Mouse (Mus musculus) adipose tissue, adult 10 weeks (tissue): ENCODE results near the gene Cd63. TPM values are rescaled to one million over a fixed set of nuclear protein-coding genes. Genes with fewer than 3 reads are reported as not detected.

Experiments
- polyA plus RNA-seq: library from polyadenylated mRNA; stranded (reverse); fragments of 350-450 nt; fragmentation: Illumina TruSeq; extraction: RNeasy Lipid Tissue Mini Kit (QIAGEN cat#74804); gene quantifications from one replicate; pipeline ENCODE4 v1.2.3, GENCODE M21; 2014; ENCODE audit warnings: low read depth, low replicate concordance

Gene Cd63
- 549 TPM for polyA plus RNA-seq

GRCm38 (mm10) chr10:128900698-128901097, at the start of gene Cd63:
Gene Cd63 (plus strand): TSS chr10:128900989.

GRCm38 (mm10) chr10:128891296-128892094, 9.3 kb upstream of the Cd63 start, which contains the start of gene Gdf11:
Gene Gdf11 (minus strand): TSS chr10:128891718.

GRCm38 (mm10) chr10:128922822-128923012, 21.9 kb downstream of the Cd63 start, which contains the start of gene Rdh5:
Gene Rdh5 (minus strand): TSS chr10:128922888.

GRCm38 (mm10) chr10:128923935-128924334, 23.1 kb downstream of the Cd63 start, which contains the start of gene Bloc1s1:
Gene Bloc1s1 (minus strand): TSS chr10:128924035.

GRCm38 (mm10) chr10:128933574-128933973, 32.8 kb downstream of the Cd63 start, which contains the start of gene Itga7:
Gene Itga7 (plus strand): TSS chr10:128933818.

GRCm38 (mm10) chr10:128960590-128961584, 60.1 kb downstream of the Cd63 start, which contains the start of gene Mettl7b:
Gene Mettl7b (minus strand): TSS chr10:128960988.

Other genes with a start within 250 kb of the Cd63 start
- 154 TPM for gene Suox, start 226.9 kb upstream of the Cd63 start, polyA plus RNA-seq
- 111 TPM for gene Rab5b, start 204.7 kb upstream of the Cd63 start, polyA plus RNA-seq
- gene Pmel, start 196.8 kb upstream of the Cd63 start, polyA plus RNA-seq = 15.2 TPM
- gene Cdk2, start 196.0 kb upstream of the Cd63 start, polyA plus RNA-seq = 20.1 TPM
- gene Dgka, start 156.1 kb upstream of the Cd63 start, polyA plus RNA-seq = 16.4 TPM
- gene Pym1, start 153.1 kb upstream of the Cd63 start, polyA plus RNA-seq = 28.8 TPM
- 17.1 TPM for gene Mmp19, start 110.1 kb upstream of the Cd63 start, polyA plus RNA-seq
- 44.6 TPM for gene Dnajc14, start 96.9 kb upstream of the Cd63 start, polyA plus RNA-seq
- gene Tmem198b, start 96.6 kb upstream of the Cd63 start, polyA plus RNA-seq = 13.7 TPM
- 69.3 TPM for gene Sarnp, start 83.7 kb upstream of the Cd63 start, polyA plus RNA-seq
- gene Ormdl2, start 79.3 kb upstream of the Cd63 start, polyA plus RNA-seq = 96.5 TPM
- 1.6 TPM for gene Gdf11, start 9.3 kb upstream of the Cd63 start, polyA plus RNA-seq
- 16.9 TPM for gene Rdh5, start 21.9 kb downstream of the Cd63 start, polyA plus RNA-seq
- 277 TPM for gene Bloc1s1, start 23.0 kb downstream of the Cd63 start, polyA plus RNA-seq
- 54.8 TPM for gene Itga7, start 32.8 kb downstream of the Cd63 start, polyA plus RNA-seq
- gene Mettl7b, start 60.0 kb downstream of the Cd63 start, polyA plus RNA-seq = 4.7 TPM
- not detected for gene Olfr9, start 88.4 kb downstream of the Cd63 start, polyA plus RNA-seq
- gene Olfr763, start 109.8 kb downstream of the Cd63 start, polyA plus RNA-seq = not detected
- gene Olfr764-ps1, start 138.9 kb downstream of the Cd63 start, polyA plus RNA-seq = not detected
- gene Olfr765, start 149.0 kb downstream of the Cd63 start, polyA plus RNA-seq = not detected
- gene Olfr766-ps1, start 168.0 kb downstream of the Cd63 start, polyA plus RNA-seq = not detected
- not detected for gene Olfr767, start 181.9 kb downstream of the Cd63 start, polyA plus RNA-seq
- not detected for gene Olfr768, start 198.4 kb downstream of the Cd63 start, polyA plus RNA-seq
- not detected for gene Olfr769, start 216.9 kb downstream of the Cd63 start, polyA plus RNA-seq
- gene Olfr770, start 238.0 kb downstream of the Cd63 start, polyA plus RNA-seq = not detected